In genomic region chr3:134243168-134243849, GRCm38 (mm10) we compare ENCODE assay signal across 15 mouse cellular contexts. TPM values are rescaled to one million over a fixed set of nuclear protein-coding genes. Genes with fewer than 3 reads are reported as not detected.
A peak's percentile ranks its signal among the peaks of the same experiment; 100 is the strongest.
DNase-seq lines count a peak whose midpoint lies in the region; ATAC-seq and TF ChIP-seq lines count a peak whose summit lies in the region.
"Had no signal": no experiment of that assay in that cellular context is flagged by ENCODE, and none has a peak within 500 bp of the region (broad histone marks: within the 10 kb centered on the region; RNA-seq: fewer than 3 reads in every experiment).

No protein-coding gene starts in this region.

- H3K9ac ChIP-seq in neural tube, embryonic 11.5 days (ENCODE audit: low read length), result no peak overlapping the region
- peak overlapping the region; percentile 8; the same call in 1 of the 2 replicates for H3K9ac ChIP-seq in hindbrain, embryonic 14.5 days
- no peak overlapping the region for H3K9ac ChIP-seq in midbrain, embryonic 15.5 days
- H3K9ac ChIP-seq in stomach, postnatal 0 days (ENCODE audit: low read length), result no peak overlapping the region

- no peak overlapping the region for H3K27ac ChIP-seq in neural tube, embryonic 11.5 days (ENCODE audit: low read depth, low read length)
- H3K27ac ChIP-seq in hindbrain, embryonic 14.5 days, result no peak overlapping the region
- H3K27ac ChIP-seq in midbrain, embryonic 15.5 days, result no peak overlapping the region
- no peak overlapping the region for H3K27ac ChIP-seq in stomach, postnatal 0 days (replicated peaks)
- H3K27ac ChIP-seq: heart, adult 2 months had no signal

- H3K4me1 ChIP-seq in neural tube, embryonic 11.5 days (ENCODE audit: control insufficient read depth, insufficient read depth, low read length), result peaks cover 9% of the 10 kb centered on the region; the same call in 1 of the 2 replicates
- H3K4me1 ChIP-seq in hindbrain, embryonic 14.5 days (replicated peaks; ENCODE audit: control insufficient read depth, insufficient read depth, low read length), result peaks cover 48% of the 10 kb centered on the region
- peaks cover 37% of the 10 kb centered on the region for H3K4me1 ChIP-seq in midbrain, embryonic 15.5 days
- H3K4me1 ChIP-seq in stomach, postnatal 0 days (replicated peaks; ENCODE audit: control insufficient read depth, insufficient read depth), result no peaks in the 10 kb centered on the region

- peak overlapping the region; percentile 39 for H3K4me2 ChIP-seq in neural tube, embryonic 11.5 days (ENCODE audit: low read depth)
- H3K4me2 ChIP-seq in hindbrain, embryonic 14.5 days (replicated peaks), result peak overlapping the region; percentile 71
- H3K4me2 ChIP-seq in midbrain, embryonic 15.5 days, result peak overlapping the region; percentile 81
- H3K4me2 ChIP-seq in stomach, postnatal 0 days (replicated peaks; ENCODE audit: low read depth), result no peak overlapping the region
- H3K4me2 ChIP-seq: liver, embryonic 11.5 days had no signal

- ATAC-seq in neural tube, embryonic 11.5 days (ENCODE audit: insufficient read depth, low FRiP score, low TSS enrichment), result no peak
- no peak for ATAC-seq in hindbrain, embryonic 14.5 days (ENCODE audit: low FRiP score)
- no peak for ATAC-seq in midbrain, embryonic 15.5 days (replicated peaks)
- ATAC-seq in stomach, postnatal 0 days (ENCODE audit: low FRiP score, low TSS enrichment), result peak; percentile 82

- no peak for DNase-seq in neural tube, embryonic 11.5 days (ENCODE audit: low spot score)
- DNase-seq in neural tube, embryonic 10.5 days (ENCODE audit: extremely low spot score, low spot score), result no peak
- DNase-seq in hindbrain, embryonic 14.5 days (ENCODE audit: low spot score), result no peak
- DNase-seq in stomach, postnatal 0 days (ENCODE audit: low spot score), result peak; percentile 16
- DNase-seq in urinary bladder, postnatal 36 days (ENCODE audit: low spot score in 2 of 2), result no peak
- no peak for DNase-seq in lung, postnatal 14 days
- DNase-seq in B cell, adult 2 months, result no peak
- DNase-seq: cerebellum, adult 11 months; heart, adult 2 months; heart, postnatal 10 days; kidney, adult 11 months; kidney, postnatal 25 days had no signal

- H3K27me3 ChIP-seq in neural tube, embryonic 11.5 days (ENCODE audit: control insufficient read depth, insufficient read depth, low read length), result no peaks in the 10 kb centered on the region
- no peaks in the 10 kb centered on the region for H3K27me3 ChIP-seq in hindbrain, embryonic 14.5 days (ENCODE audit: control insufficient read depth, insufficient read depth, low read length)
- no peaks in the 10 kb centered on the region for H3K27me3 ChIP-seq in midbrain, embryonic 15.5 days (replicated peaks)
- no peaks in the 10 kb centered on the region for H3K27me3 ChIP-seq in stomach, postnatal 0 days (ENCODE audit: control insufficient read depth, insufficient read depth, low read length)

- H3K4me3 ChIP-seq in neural tube, embryonic 11.5 days (ENCODE audit: low read depth, low read length), result no peak overlapping the region
- H3K4me3 ChIP-seq in hindbrain, embryonic 14.5 days (replicated peaks; ENCODE audit: low read length), result peak overlapping the region; percentile 11; the same call in 1 of the 2 replicates
- peak overlapping the region; percentile 29 for H3K4me3 ChIP-seq in midbrain, embryonic 15.5 days
- no peak overlapping the region for H3K4me3 ChIP-seq in stomach, postnatal 0 days (ENCODE audit: low read depth, low read length)
- H3K4me3 ChIP-seq: heart, adult 2 months; myocyte had no signal

- TF ChIP-seq CTCF in stomach, postnatal 0 days (IDR thresholded peaks at IDR 0.05; ENCODE audit: low read depth), result no peak

- no peaks in the 10 kb centered on the region for H3K9me3 ChIP-seq in neural tube, embryonic 11.5 days (ENCODE audit: control insufficient read depth, low read length)
- no peaks in the 10 kb centered on the region for H3K9me3 ChIP-seq in hindbrain, embryonic 14.5 days (ENCODE audit: control insufficient read depth, low read length)
- no peaks in the 10 kb centered on the region for H3K9me3 ChIP-seq in midbrain, embryonic 15.5 days
- H3K9me3 ChIP-seq in stomach, postnatal 0 days (ENCODE audit: control insufficient read depth, low read length), result no peaks in the 10 kb centered on the region

- TF ChIP-seq EP300 in stomach, postnatal 0 days (optimal IDR thresholded peaks at IDR 0.05), result no peak

- 67% methylated on average over 2 of the region's 2 CpGs for WGBS in neural tube, embryonic 11.5 days
- 62% methylated on average over 2 of the region's 2 CpGs for WGBS in hindbrain, embryonic 14.5 days
- WGBS in midbrain, embryonic 15.5 days, result 51% methylated on average over 2 of the region's 2 CpGs
- WGBS in stomach, postnatal 0 days, result 10% methylated on average over 2 of the region's 2 CpGs

- H3K36me3 ChIP-seq in neural tube, embryonic 11.5 days (ENCODE audit: control insufficient read depth, insufficient read depth, low read length), result no peaks in the 10 kb centered on the region
- H3K36me3 ChIP-seq in hindbrain, embryonic 14.5 days (replicated peaks; ENCODE audit: control insufficient read depth, insufficient read depth), result no peaks in the 10 kb centered on the region
- no peaks in the 10 kb centered on the region for H3K36me3 ChIP-seq in midbrain, embryonic 15.5 days (replicated peaks)
- H3K36me3 ChIP-seq in stomach, postnatal 0 days (ENCODE audit: control insufficient read depth, insufficient read depth, low read length), result no peaks in the 10 kb centered on the region

RNA-seq across cellular contexts. Expression of gene Cxxc4, which starts 7.0 kb away (rescaled TPM):
- 25.2 and 26.6 TPM in 2 replicates for polyA plus RNA-seq in neural tube, embryonic 11.5 days (2014; fragmentation: Nextera tagmentation; extraction: Ambion mirVana)
- 31.9 and 34.2 TPM in 2 replicates for polyA plus RNA-seq in hindbrain, embryonic 14.5 days (2014; fragmentation: Nextera tagmentation; extraction: Ambion mirVana)
- polyA plus RNA-seq in midbrain, embryonic 15.5 days (2015; fragmentation: Nextera tagmentation; extraction: Ambion mirVana), result 41.1 and 44.8 TPM in 2 replicates
- polyA plus RNA-seq in stomach, postnatal 0 days (2015; fragmentation: Nextera tagmentation; extraction: Ambion mirVana), result 3.8 and 4.5 TPM in 2 replicates

Comparison
In these comparisons a context has a peak if more than half of its experiments do, and no peak if none do; other contexts are left out.
1. H3K4me3 ChIP-seq: peak in hindbrain, embryonic 14.5 days (single experiment) and midbrain, embryonic 15.5 days (single experiment); none in neural tube, embryonic 11.5 days (single experiment) and stomach, postnatal 0 days (single experiment).